Comparison of ENCODE assay signal across 7 mouse cellular contexts in genomic region chr2:172042607-172043234, GRCm38 (mm10). TPM values are rescaled to one million over a fixed set of nuclear protein-coding genes. Genes with fewer than 3 reads are reported as not detected.
DNase-seq lines count a peak whose midpoint lies in the region; ATAC-seq and TF ChIP-seq lines count a peak whose summit lies in the region.

No protein-coding gene starts in this region.

- peaks cover 32% of the 10 kb centered on the region for H3K27me3 ChIP-seq in liver, embryonic 11.5 days (replicated peaks; ENCODE audit: control insufficient read depth, insufficient read depth, low read length)
- peaks cover 22% of the 10 kb centered on the region for H3K27me3 ChIP-seq in liver, postnatal 0 days (ENCODE audit: insufficient read depth, low read length)
- H3K27me3 ChIP-seq in forebrain, embryonic 14.5 days (replicated peaks; ENCODE audit: control insufficient read depth, insufficient read depth, low read length), result peaks cover 41% of the 10 kb centered on the region
- H3K27me3 ChIP-seq in limb, embryonic 13.5 days, result peaks cover 65% of the 10 kb centered on the region

- H3K9me3 ChIP-seq in liver, embryonic 11.5 days (ENCODE audit: control insufficient read depth, low read length), result peaks cover 2% of the 10 kb centered on the region; the same call in 1 of the 2 replicates
- no peaks in the 10 kb centered on the region for H3K9me3 ChIP-seq in liver, postnatal 0 days (ENCODE audit: low read length)
- no peaks in the 10 kb centered on the region for H3K9me3 ChIP-seq in forebrain, embryonic 14.5 days (replicated peaks; ENCODE audit: control insufficient read depth, low read length)
- H3K9me3 ChIP-seq in limb, embryonic 13.5 days, result no peaks in the 10 kb centered on the region

- 3% methylated on average over 46 of the region's 46 CpGs for WGBS in liver, embryonic 11.5 days
- WGBS in liver, postnatal 0 days (ENCODE audit: insufficient replicate concordance), result 2% methylated on average over 46 of the region's 46 CpGs
- WGBS in forebrain, embryonic 14.5 days, result under 1% methylated on average over 46 of the region's 46 CpGs
- under 1% methylated on average over 46 of the region's 46 CpGs for WGBS in limb, embryonic 13.5 days

- no peak for ATAC-seq in liver, embryonic 11.5 days (replicated peaks; ENCODE audit: low FRiP score)
- no peak for ATAC-seq in liver, postnatal 0 days
- peak; percentile 30 for ATAC-seq in forebrain, embryonic 14.5 days
- no peak for ATAC-seq in limb, embryonic 13.5 days (ENCODE audit: low FRiP score, low read depth)

- no peak for TF ChIP-seq EP300 in liver, postnatal 0 days (IDR thresholded peaks at IDR 0.05; ENCODE audit: low read depth)

- H3K9ac ChIP-seq in liver, embryonic 11.5 days (ENCODE audit: low read depth, low read length), result no peak overlapping the region
- H3K9ac ChIP-seq in liver, postnatal 0 days (replicated peaks), result no peak overlapping the region
- peak overlapping the region; percentile 54 for H3K9ac ChIP-seq in forebrain, embryonic 14.5 days (ENCODE audit: low read length)
- no peak overlapping the region for H3K9ac ChIP-seq in limb, embryonic 13.5 days

- H3K4me3 ChIP-seq in liver, embryonic 11.5 days (ENCODE audit: low read depth, low read length), result peak overlapping the region; percentile 17
- no peak overlapping the region for H3K4me3 ChIP-seq in liver, postnatal 0 days (ENCODE audit: low read depth, low read length)
- peak overlapping the region; percentile 38 for H3K4me3 ChIP-seq in forebrain, embryonic 14.5 days (ENCODE audit: low read depth, low read length)
- H3K4me3 ChIP-seq in limb, embryonic 13.5 days, result peak overlapping the region; percentile 31

- no peaks in the 10 kb centered on the region for H3K36me3 ChIP-seq in liver, embryonic 11.5 days (ENCODE audit: control insufficient read depth, insufficient read depth, low read length)
- no peaks in the 10 kb centered on the region for H3K36me3 ChIP-seq in liver, postnatal 0 days (replicated peaks; ENCODE audit: insufficient read depth, low read length)
- H3K36me3 ChIP-seq in forebrain, embryonic 14.5 days (ENCODE audit: control insufficient read depth, insufficient read depth, low read length), result no peaks in the 10 kb centered on the region
- no peaks in the 10 kb centered on the region for H3K36me3 ChIP-seq in limb, embryonic 13.5 days

- peak overlapping the region; percentile 43 for H3K4me2 ChIP-seq in liver, embryonic 11.5 days
- no peak overlapping the region for H3K4me2 ChIP-seq in liver, postnatal 0 days (ENCODE audit: low read depth, low read length)
- peak overlapping the region; percentile 83 for H3K4me2 ChIP-seq in forebrain, embryonic 14.5 days (ENCODE audit: low read length)
- peak overlapping the region; percentile 60 for H3K4me2 ChIP-seq in limb, embryonic 13.5 days (replicated peaks)

- DNase-seq in liver, embryonic 11.5 days (ENCODE audit: low spot score), result no peak
- DNase-seq in liver, postnatal 0 days, result no peak
- peak; percentile 30 for DNase-seq in forebrain, embryonic 14.5 days (ENCODE audit: low spot score)
- DNase-seq in right cerebral cortex, postnatal 36 days (ENCODE audit: low spot score in 2 of 2), result peak; percentile 5 to 7
- no peak for DNase-seq in testis, postnatal 14 days (ENCODE audit: low spot score)
- DNase-seq in lung, adult 18-20 months, result no peak

- H3K27ac ChIP-seq in liver, embryonic 11.5 days (ENCODE audit: low read depth, low read length), result no peak overlapping the region
- no peak overlapping the region for H3K27ac ChIP-seq in liver, postnatal 0 days (ENCODE audit: low read depth)
- H3K27ac ChIP-seq in forebrain, embryonic 14.5 days (ENCODE audit: low read depth, low read length), result no peak overlapping the region
- H3K27ac ChIP-seq in limb, embryonic 13.5 days, result no peak overlapping the region

- TF ChIP-seq CTCF in liver, postnatal 0 days (IDR thresholded peaks at IDR 0.05; ENCODE audit: low read depth), result no peak

- H3K4me1 ChIP-seq in liver, embryonic 11.5 days (replicated peaks; ENCODE audit: control insufficient read depth, insufficient read depth, low read length), result no peaks in the 10 kb centered on the region
- no peaks in the 10 kb centered on the region for H3K4me1 ChIP-seq in liver, postnatal 0 days (ENCODE audit: insufficient read depth)
- H3K4me1 ChIP-seq in forebrain, embryonic 14.5 days (ENCODE audit: control insufficient read depth, insufficient read depth, low read length), result peaks cover 7% of the 10 kb centered on the region; the same call in 1 of the 2 replicates
- peaks cover 17% of the 10 kb centered on the region for H3K4me1 ChIP-seq in limb, embryonic 13.5 days

RNA-seq across cellular contexts. Expression of gene Cbln4, which starts 0.5 kb away (rescaled TPM):
- polyA plus RNA-seq in liver, embryonic 11.5 days (2014; fragmentation: Nextera tagmentation; extraction: Ambion mirVana), result 0.10 and 0.23 TPM in 2 replicates
- not detected in 2 replicates for polyA plus RNA-seq in liver, postnatal 0 days (2015; fragmentation: Nextera tagmentation; extraction: Ambion mirVana)
- polyA plus RNA-seq in forebrain, embryonic 14.5 days (2014; fragmentation: Nextera tagmentation; extraction: Ambion mirVana), result 7.6 and 12.1 TPM in 2 replicates
- polyA plus RNA-seq in limb, embryonic 13.5 days (2015; fragmentation: Nextera tagmentation; extraction: Ambion mirVana), result 3.3 and 3.5 TPM in 2 replicates

Comparison
In these comparisons a context has a peak if more than half of its experiments do, and no peak if none do; other contexts are left out.
1. DNase-seq: peak in forebrain, embryonic 14.5 days (single experiment) and right cerebral cortex, postnatal 36 days (2 of 2); none in liver, embryonic 11.5 days (single experiment), liver, postnatal 0 days (single experiment), testis, postnatal 14 days (single experiment) and lung, adult 18-20 months (0 of 2).